Mouse (Mus musculus) bone marrow macrophage, adult 2 months (primary cell): ENCODE measurements around the gene Tbc1d17.

Source experiments
- CTCF ChIP-seq: IDR thresholded peaks from 2 replicates; pipeline ENCODE4 v1.5.1; 2012; ENCODE audit warnings: low read depth, mild to moderate bottlenecking, low read length, moderate library complexity
- POLR2A ChIP-seq: IDR thresholded peaks from 2 replicates; pipeline ENCODE4 v1.6.1; 2012; ENCODE audit warnings: mild to moderate bottlenecking, low read depth, low read length, borderline replicate concordance

DNA sequence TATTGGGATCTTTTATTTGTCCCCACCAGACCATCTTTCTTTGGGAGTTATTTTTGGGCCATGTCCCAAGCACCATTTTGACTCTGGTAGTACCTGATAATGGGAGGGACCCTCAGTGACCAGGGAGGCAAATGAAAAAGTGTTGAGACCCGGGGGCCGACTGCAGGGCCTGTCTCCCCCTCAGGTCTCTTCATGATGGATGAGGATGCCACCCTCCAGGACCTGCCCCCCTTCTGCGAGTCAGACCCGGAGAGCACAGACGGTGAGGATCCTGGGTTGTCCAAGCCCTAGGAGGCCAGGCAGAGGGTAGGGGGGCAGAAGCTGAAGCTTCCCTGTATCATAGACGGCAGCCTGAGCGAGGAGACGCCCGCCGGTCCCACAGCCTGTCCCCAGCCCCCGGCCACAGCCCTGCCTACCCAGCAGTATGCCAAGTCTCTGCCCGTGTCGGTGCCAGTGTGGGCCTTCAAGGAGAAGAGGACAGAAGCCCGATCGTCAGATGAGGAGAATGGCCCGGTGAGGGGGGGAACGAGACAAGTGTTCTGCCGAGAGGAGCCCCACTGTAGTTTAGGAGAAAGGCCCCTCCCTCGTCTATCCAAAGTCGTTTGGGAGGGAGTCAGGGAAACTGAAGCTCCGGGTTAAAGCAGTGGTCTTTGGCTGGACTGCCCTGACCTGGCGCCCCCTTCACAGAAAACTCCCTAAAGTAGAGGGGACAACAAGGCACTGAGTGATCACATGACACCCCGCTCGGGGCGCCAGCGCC, 4.9 kb upstream of the Tbc1d17 start:
- TF ChIP-seq CTCF (no peak; the same call in 1 of the 2 replicates), POLR2A (no peak)
